Mouse (Mus musculus) layer of hippocampus, postnatal 14 days (tissue): Measurements from ENCODE around the gene Upk3b. TPM values are rescaled to one million over a fixed set of nuclear protein-coding genes. Genes with fewer than 3 reads are reported as not detected.
A peak's percentile ranks its signal among the peaks of the same experiment; 100 is the strongest.

ENCODE experiments used
- DNase-seq, 2 experiments: peaks; one replicate each; pipeline ENCODE4 v3.0.0; 2021 to 2022; ENCODE audit warnings: low spot score in 2 of 2, mixed read lengths in 1 of 2
- total RNA-seq, 2 experiments: library from RNA; stranded (reverse); gene quantifications; 2 replicates each; pipeline ENCODE4 v1.2.3; 2021

Upk3b gene
- total RNA-seq, 2 experiments from 2014 or later = not detected

GRCm38 (mm10) chr5:136073526-136073925 is 35.2 kb downstream of the Upk3b start:
- no peak for DNase-seq

- no peak for DNase-seq
Measured at GRCm38 (mm10) chr5:136075076-136075475, 36.8 kb downstream of the Upk3b start.

- peak in 1 of 2 experiments; percentile 39 for DNase-seq
Measured at GRCm38 (mm10) chr5:136076284-136076683, 38.0 kb downstream of the Upk3b start.

- DNase-seq = no peak
Measured at GRCm38 (mm10) chr5:136077001-136077550, 38.8 kb downstream of the Upk3b start.

- no peak for DNase-seq
Measured at GRCm38 (mm10) chr5:136078136-136078535, 39.8 kb downstream of the Upk3b start.

GRCm38 (mm10) chr5:136082345-136082744 is 44.0 kb downstream of the Upk3b start:
- DNase-seq = no peak

- peak; percentile 84 to 94 for DNase-seq
Measured at GRCm38 (mm10) chr5:136083669-136084107, 45.4 kb downstream of the Upk3b start, which contains the start of gene Rasa4. Gene Rasa4 (plus strand): TSS chr5:136083916.

GRCm38 (mm10) chr5:136084144-136084881 is 46.0 kb downstream of the Upk3b start:
- DNase-seq = no peak

GRCm38 (mm10) chr5:136084891-136085651 is 46.8 kb downstream of the Upk3b start:
- DNase-seq = no peak

GRCm38 (mm10) chr5:136086290-136086689 is 48.0 kb downstream of the Upk3b start:
- DNase-seq = no peak

GRCm38 (mm10) chr5:136088821-136089575 is 50.7 kb downstream of the Upk3b start:
- DNase-seq = no peak

GRCm38 (mm10) chr5:136091927-136092326 is 53.6 kb downstream of the Upk3b start:
- no peak for DNase-seq

- no peak for DNase-seq
Measured at GRCm38 (mm10) chr5:136094249-136095010, 56.1 kb downstream of the Upk3b start.

- DNase-seq = no peak
Measured at GRCm38 (mm10) chr5:136095089-136095488, 56.8 kb downstream of the Upk3b start.

Other genes with a start within 250 kb of the Upk3b start
- 10 to 100 TPM; 63.2 to 68.4 TPM for gene Srrm3, start 231.6 kb upstream of the Upk3b start, total RNA-seq
- gene Hspb1, start 150.6 kb upstream of the Upk3b start, total RNA-seq = 10 to 100 TPM in 1 of 2 experiments, 1 to 10 TPM in 1; 7.1 to 10.5 TPM
- 1,000 to 10,000 TPM; 1,522 to 1,558 TPM for gene Ywhag, start 103.9 kb upstream of the Upk3b start, total RNA-seq
- 1 to 10 TPM; 1.7 to 2.0 TPM for gene Ssc4d, start 64.0 kb upstream of the Upk3b start, total RNA-seq
- gene Zp3, start 58.4 kb upstream of the Upk3b start, total RNA-seq = not detected
- gene Dtx2, start 43.7 kb upstream of the Upk3b start, total RNA-seq = 1 to 10 TPM; 9.1 to 9.5 TPM
- not detected for gene Upk3bl, start 16.0 kb downstream of the Upk3b start, total RNA-seq
- 1 to 10 TPM; 4.3 to 4.4 TPM for gene Rasa4, start 45.4 kb downstream of the Upk3b start, total RNA-seq
- gene Polr2j, start 78.1 kb downstream of the Upk3b start, total RNA-seq = 10 to 100 TPM; 73.6 to 82.2 TPM
- 10 to 100 TPM; 15.1 to 18.5 TPM for gene Lrwd1, start 97.6 kb downstream of the Upk3b start, total RNA-seq
- gene Alkbh4, start 97.7 kb downstream of the Upk3b start, total RNA-seq = 1 to 10 TPM; 8.4 to 10.0 TPM
- gene Orai2, start 132.2 kb downstream of the Upk3b start, total RNA-seq = 100 to 1,000 TPM; 124 to 127 TPM
- gene Prkrip1, start 160.5 kb downstream of the Upk3b start, total RNA-seq = 10 to 100 TPM; 39.9 to 41.5 TPM
- 1 to 10 TPM; 8.7 to 9.5 TPM for gene Sh2b2, start 208.1 kb downstream of the Upk3b start, total RNA-seq